Mouse (Mus musculus) hindbrain, embryonic 16.5 days (tissue): ENCODE results near the gene Fkbp11. TPM values are rescaled to one million over a fixed set of nuclear protein-coding genes. Genes with fewer than 3 reads are reported as not detected.

ENCODE experiments used
- ATAC-seq: fragments of 200-750 bp; cut with Nextera tagmentation; 2 replicates; pipeline ENCODE4 v1.8.0; 2017; ENCODE audit warnings: moderate TSS enrichment, moderate library complexity
- H3K27ac ChIP-seq: fragments of 300-500 bp; sonication (generic); 2 replicates; pipeline ENCODE4 v1.5.1; 2014; ENCODE audit warnings: low read depth, mild to moderate bottlenecking, control low read depth, low read length, moderate library complexity
- H3K27me3 ChIP-seq: fragments of 300-500 bp; sonication (generic); replicated peaks from 2 replicates; pipeline ENCODE4 v1.6.1; 2014; ENCODE audit warnings: low read length; ENCODE audit not compliant: control insufficient read depth, insufficient read depth
- H3K36me3 ChIP-seq: fragments of 300-500 bp; sonication (generic); 2 replicates; pipeline ENCODE4 v1.6.1; 2014; ENCODE audit warnings: mild to moderate bottlenecking, low read length, moderate library complexity, mixed read lengths; ENCODE audit not compliant: control insufficient read depth, insufficient read depth
- H3K4me1 ChIP-seq: fragments of 300-500 bp; sonication (generic); 2 replicates; pipeline ENCODE4 v1.6.1; 2014; ENCODE audit warnings: low read depth, low read length; ENCODE audit not compliant: control insufficient read depth, insufficient read depth
- H3K4me2 ChIP-seq: fragments of 300-500 bp; sonication (generic); 2 replicates; pipeline ENCODE4 v1.6.1; 2014; ENCODE audit warnings: mild to moderate bottlenecking, low read length, control low read depth, moderate library complexity
- H3K4me3 ChIP-seq: fragments of 300-500 bp; sonication (generic); 2 replicates; pipeline ENCODE4 v1.5.1; 2014; ENCODE audit warnings: mild to moderate bottlenecking, low read length, control low read depth, moderate library complexity
- H3K9ac ChIP-seq: fragments of 300-500 bp; sonication (generic); 2 replicates; pipeline ENCODE4 v1.6.1; 2014; ENCODE audit warnings: low read depth, mild to moderate bottlenecking, control low read depth, low read length, moderate library complexity
- H3K9me3 ChIP-seq: fragments of 300-500 bp; sonication (generic); 2 replicates; pipeline ENCODE4 v1.6.1; 2014; ENCODE audit warnings: mild to moderate bottlenecking, low read length, moderate library complexity; ENCODE audit not compliant: control insufficient read depth
- WGBS: fragments of 180-500 bp; shearing (Covaris S2); extraction: QIAGEN DNeasy Blood & Tissue Kit; methylation state at CpG from one replicate; pipeline ENCODE4 v1.1.7; 2014; 5-methylcytosine and 5-hydroxymethylcytosine counted together
- polyA plus RNA-seq: library from polyadenylated mRNA; unstranded; fragments of >200 nt; fragmentation: Nextera tagmentation; extraction: Ambion mirVana; gene quantifications from 2 replicates; pipeline ENCODE4 v1.2.1, GENCODE M21; 2015

Fkbp11 gene
- polyA plus RNA-seq, 1 experiment from 2014 or later: 6.3 TPM

- Histone ChIP-seq H3K27me3 (no peaks in the 10 kb centered on the region), H3K9me3 (no peaks in the 10 kb centered on the region), H3K9ac (no peak overlapping the region), H3K4me3 (no peak overlapping the region), H3K4me1 (no peaks in the 10 kb centered on the region), H3K36me3 (no peaks in the 10 kb centered on the region), H3K4me2 (no peak overlapping the region), H3K27ac (no peak overlapping the region)
- 54% methylated on average over 4 of the region's 5 CpGs for WGBS
- ATAC-seq: no peak
These were observed 13.8 kb downstream of the Fkbp11 start for GRCm38 (mm10) chr15:98714230-98714652.

- no peak overlapping the region for H3K4me3 ChIP-seq
- peaks cover 4% of the 10 kb centered on the region; the same call in 1 of the 2 replicates for H3K4me1 ChIP-seq
- peaks cover 2% of the 10 kb centered on the region; the same call in 1 of the 2 replicates for H3K27me3 ChIP-seq
- no peaks in the 10 kb centered on the region for H3K36me3 ChIP-seq
- 16% methylated on average over 9 of the region's 9 CpGs for WGBS
- no peak overlapping the region for H3K9ac ChIP-seq
- ATAC-seq: no peak
- no peak overlapping the region for H3K4me2 ChIP-seq
- no peaks in the 10 kb centered on the region for H3K9me3 ChIP-seq
- H3K27ac ChIP-seq: no peak overlapping the region
These were observed 17.6 kb downstream of the Fkbp11 start for GRCm38 (mm10) chr15:98710442-98710841.

DNA sequence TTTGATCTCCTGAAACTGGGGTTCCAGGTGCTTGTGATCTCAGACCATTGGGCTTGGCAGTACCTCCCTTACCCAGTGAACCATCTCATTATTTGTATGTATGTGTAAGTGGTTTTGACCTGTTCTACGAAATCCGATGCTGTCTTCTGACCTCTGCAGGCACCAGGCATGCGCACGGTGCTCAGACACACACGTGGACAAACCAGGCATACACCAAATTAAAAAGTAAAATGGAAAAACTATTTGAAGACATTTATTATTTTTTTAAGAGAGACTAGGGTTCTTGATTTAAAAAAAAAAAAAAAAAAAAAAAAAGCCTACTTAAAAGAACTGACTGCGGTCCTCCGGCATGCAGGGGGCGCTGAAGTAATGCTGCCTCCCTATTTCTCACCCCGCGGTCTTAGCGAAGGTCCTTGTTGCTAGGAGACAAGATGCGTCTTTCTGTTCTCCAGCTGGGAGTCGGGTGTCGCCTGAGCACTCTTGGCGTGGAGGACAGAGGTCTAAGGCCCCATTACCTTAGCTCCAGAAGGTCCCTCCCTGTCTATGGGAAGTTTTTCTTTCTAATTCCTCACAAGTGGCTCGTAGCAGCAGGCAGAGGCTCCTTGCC, 20.1 kb downstream of the Fkbp11 start, which contains the start of gene Ccdc65:
Gene Ccdc65 (plus strand): TSS at position 442 of the 607 bp plus-strand sequence.
- H3K27ac ChIP-seq: no peak within 1 kb of the TSS

GRCm38 (mm10) chr15:98704312-98704711, 23.7 kb downstream of the Fkbp11 start:
- Histone ChIP-seq H3K27ac (no peak overlapping the region), H3K27me3 (peaks cover 16% of the 10 kb centered on the region), H3K4me3 (no peak overlapping the region), H3K4me1 (peaks cover 4% of the 10 kb centered on the region; the same call in 1 of the 2 replicates), H3K9me3 (no peaks in the 10 kb centered on the region), H3K9ac (no peak overlapping the region), H3K36me3 (no peaks in the 10 kb centered on the region), H3K4me2 (no peak overlapping the region)
- no peak for ATAC-seq
- 58% methylated on average over 9 of the region's 9 CpGs for WGBS

More for the DNA sequence above, 20.1 kb downstream of the Fkbp11 start, which contains the start of gene Ccdc65:
- ATAC-seq: peak; percentile 83
- Histone ChIP-seq H3K9me3 (no peaks in the 10 kb centered on the region), H3K4me1 (peaks cover 4% of the 10 kb centered on the region; the same call in 1 of the 2 replicates), H3K27me3 (peaks cover 3% of the 10 kb centered on the region), H3K4me3 (peak within 1 kb of the TSS; percentile 47), H3K4me2 (peak within 1 kb of the TSS; percentile 63), H3K36me3 (no peaks in the 10 kb centered on the region), H3K9ac (peak within 1 kb of the TSS; percentile 55)
- WGBS: 20% methylated on average over 16 of the region's 16 CpGs

DNA sequence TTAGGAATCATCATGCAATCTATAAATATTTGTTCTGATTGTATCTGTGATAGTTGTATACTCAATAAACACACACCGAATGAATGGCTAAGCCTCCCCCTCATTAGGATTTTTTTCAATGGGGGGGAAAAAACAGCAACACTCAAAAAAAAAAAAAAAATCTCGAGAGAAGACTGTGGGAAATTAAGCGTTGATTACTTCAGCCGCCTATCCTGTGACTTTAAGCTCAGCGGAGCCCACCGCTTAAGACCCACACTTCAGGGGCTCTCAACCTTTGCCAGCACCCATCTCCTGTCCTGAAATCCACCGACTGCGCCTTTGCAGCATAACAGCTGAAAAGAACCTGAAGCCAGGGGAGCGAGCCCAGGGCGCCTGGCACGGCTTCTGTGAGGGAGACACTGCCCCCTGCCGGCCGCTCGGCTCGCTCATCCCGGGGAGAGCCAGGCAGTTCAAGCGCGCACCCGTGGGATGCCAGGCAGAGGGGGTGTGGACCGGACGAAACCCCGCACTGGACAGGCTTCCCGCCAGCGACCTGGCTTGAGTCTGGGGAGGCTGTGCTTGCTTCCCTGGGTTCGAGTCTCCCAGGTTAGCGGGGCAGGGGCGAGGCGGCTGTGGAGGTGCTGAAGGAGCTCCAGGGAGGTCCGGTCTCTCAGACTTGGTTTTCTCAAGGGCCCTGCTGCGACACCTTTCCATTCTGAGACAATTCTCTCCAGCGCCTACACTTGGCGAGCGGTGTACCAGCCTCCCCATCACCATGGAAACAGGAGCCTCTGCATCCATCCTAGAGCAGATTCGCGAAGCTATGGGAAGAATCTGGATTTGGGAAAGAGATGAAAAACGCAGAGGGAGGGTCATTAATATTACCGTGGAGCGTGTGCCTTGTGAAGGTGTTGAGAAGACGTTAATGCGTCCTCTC, 28.6 kb downstream of the Fkbp11 start:
- 0 out of 2 replicates have a peak, but pooled peaks cover 2% of the 10 kb centered on the region for H3K4me1 ChIP-seq
- H3K27me3 ChIP-seq: peaks cover 14% of the 10 kb centered on the region
- H3K4me2 ChIP-seq: peak overlapping the region; percentile 82
- H3K36me3 ChIP-seq: no peaks in the 10 kb centered on the region
- H3K9me3 ChIP-seq: no peaks in the 10 kb centered on the region
- ATAC-seq: peak; percentile 97
- 3% methylated on average over 40 of the region's 40 CpGs for WGBS
- H3K4me3 ChIP-seq: peak overlapping the region; percentile 53
- H3K27ac ChIP-seq: peak overlapping the region; percentile 82
- H3K9ac ChIP-seq: peak overlapping the region; percentile 75

- Histone ChIP-seq H3K4me1 (peaks cover 11% of the 10 kb centered on the region), H3K4me3 (no peak overlapping the region), H3K9ac (no peak overlapping the region), H3K36me3 (no peaks in the 10 kb centered on the region), H3K27ac (no peak overlapping the region), H3K4me2 (no peak overlapping the region), H3K9me3 (no peaks in the 10 kb centered on the region), H3K27me3 (peaks cover 6% of the 10 kb centered on the region)
- no peak for ATAC-seq
- 55% methylated on average over 8 of the region's 8 CpGs for WGBS
These were observed 31.8 kb downstream of the Fkbp11 start for GRCm38 (mm10) chr15:98696216-98696615.

- Histone ChIP-seq H3K9ac (no peak overlapping the region), H3K27ac (no peak overlapping the region), H3K4me1 (peaks cover 15% of the 10 kb centered on the region), H3K27me3 (peaks cover 3% of the 10 kb centered on the region; the same call in 1 of the 2 replicates), H3K4me3 (no peak overlapping the region), H3K9me3 (no peaks in the 10 kb centered on the region), H3K36me3 (no peaks in the 10 kb centered on the region), H3K4me2 (no peak overlapping the region)
- WGBS: 45% methylated on average over 9 of the region's 9 CpGs
- no peak for ATAC-seq
These were observed 32.3 kb downstream of the Fkbp11 start for GRCm38 (mm10) chr15:98695726-98696125.

DNA sequence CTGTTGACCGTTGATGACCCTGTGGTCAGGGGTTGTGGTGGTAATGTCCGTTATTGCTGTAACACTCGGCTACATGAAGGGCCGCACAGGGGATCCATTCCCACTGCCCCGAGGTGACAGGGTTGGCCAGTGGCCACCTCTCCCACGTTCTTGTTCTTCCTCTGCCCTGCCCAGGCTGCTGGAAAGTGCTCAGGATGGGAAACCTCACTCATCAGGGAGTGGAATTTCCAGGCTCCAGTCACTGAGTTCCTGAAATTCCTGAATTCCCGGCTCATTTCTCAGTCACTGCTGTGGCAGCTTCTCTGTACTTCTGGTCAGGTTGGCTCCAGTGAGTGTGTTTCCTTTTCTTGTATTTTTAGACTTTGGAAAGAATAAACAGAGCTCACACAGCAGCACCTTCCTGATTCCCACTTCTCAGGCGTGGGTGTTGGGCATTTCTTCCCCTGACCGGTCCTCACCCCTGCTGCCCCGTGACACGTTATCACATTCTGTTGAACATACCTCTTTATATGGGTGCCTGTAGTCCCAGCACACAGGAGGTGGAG, 35.8 kb downstream of the Fkbp11 start:
- H3K9me3 ChIP-seq: no peaks in the 10 kb centered on the region
- H3K9ac ChIP-seq: no peak overlapping the region
- H3K4me3 ChIP-seq: no peak overlapping the region
- no peak overlapping the region for H3K27ac ChIP-seq
- no peak for ATAC-seq
- peaks cover 13% of the 10 kb centered on the region for H3K4me1 ChIP-seq
- H3K4me2 ChIP-seq: no peak overlapping the region
- no peaks in the 10 kb centered on the region for H3K36me3 ChIP-seq
- 50% methylated on average over 11 of the region's 11 CpGs for WGBS
- H3K27me3 ChIP-seq: no peaks in the 10 kb centered on the region
